Mouse (Mus musculus): ENCODE results near the gene Clasp2.

- TF ChIP-seq POLR2A (IDR thresholded peaks at IDR 0.05; ENCODE audit: low read depth, low read length) (no peak), CTCF (IDR thresholded peaks at IDR 0.05; ENCODE audit: borderline replicate concordance, insufficient read depth, low read length) (no peak)
Observed at GRCm38 (mm10) chr9:113782362-113783005, 41.2 kb downstream of the Clasp2 start.

Measured in embryonic fibroblast, embryonic 13.5 days (primary cell).